Mouse (Mus musculus): ENCODE measurements around the gene Erbb2. TPM values are rescaled to one million over a fixed set of nuclear protein-coding genes. Genes with fewer than 3 reads are reported as not detected.

Gene Erbb2
- polyA plus RNA-seq, 1 experiment = 4.0 TPM

DNA sequence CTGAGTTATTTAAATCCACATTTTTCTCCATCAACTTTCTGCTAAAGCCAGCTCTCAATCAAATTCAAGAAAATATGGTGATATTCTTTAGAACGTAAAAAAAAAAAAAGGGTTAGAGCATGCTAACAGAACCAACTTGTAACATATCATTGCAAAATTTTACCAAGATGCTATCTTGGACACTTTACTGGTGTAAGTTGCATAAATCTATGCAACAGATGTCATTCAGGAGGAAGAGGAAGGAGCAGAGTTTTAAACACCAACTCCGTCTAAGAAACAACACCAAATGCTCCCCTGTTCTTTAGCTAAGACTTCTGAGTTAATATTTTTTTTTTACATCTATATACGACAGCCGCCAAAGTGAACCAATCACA is 64.2 kb downstream of the Erbb2 start:
- no peak for DNase-seq (ENCODE audit: low read depth in 1 of 2, low spot score in 2 of 2)
- H3K4me1 ChIP-seq (ENCODE audit: control insufficient read depth, insufficient read depth, insufficient read length) = peaks cover 25% of the 10 kb centered on the region; the same call in 1 of the 2 replicates
- peak overlapping the region; percentile 40 for H3K4me3 ChIP-seq (ENCODE audit: extremely low read depth, insufficient read depth, insufficient read length)
- 70% methylated on average over 4 of the region's 4 CpGs for WGBS
- H3K27ac ChIP-seq (ENCODE audit: insufficient read depth, low read length) = peak overlapping the region; percentile 74
- no peak for TF ChIP-seq CTCF (IDR thresholded peaks at IDR 0.05; ENCODE audit: extremely low read depth, insufficient read depth, insufficient read length, insufficient replicate concordance)
- no peak for TF ChIP-seq POLR2A (IDR thresholded peaks at IDR 0.05; ENCODE audit: low read depth, low read length)
- H3K27me3 ChIP-seq (ENCODE audit: control insufficient read depth, insufficient read depth, low read length) = no peaks in the 10 kb centered on the region
- H3K36me3 ChIP-seq (ENCODE audit: control insufficient read depth, insufficient read depth, low read length) = peaks cover 12% of the 10 kb centered on the region

DNA sequence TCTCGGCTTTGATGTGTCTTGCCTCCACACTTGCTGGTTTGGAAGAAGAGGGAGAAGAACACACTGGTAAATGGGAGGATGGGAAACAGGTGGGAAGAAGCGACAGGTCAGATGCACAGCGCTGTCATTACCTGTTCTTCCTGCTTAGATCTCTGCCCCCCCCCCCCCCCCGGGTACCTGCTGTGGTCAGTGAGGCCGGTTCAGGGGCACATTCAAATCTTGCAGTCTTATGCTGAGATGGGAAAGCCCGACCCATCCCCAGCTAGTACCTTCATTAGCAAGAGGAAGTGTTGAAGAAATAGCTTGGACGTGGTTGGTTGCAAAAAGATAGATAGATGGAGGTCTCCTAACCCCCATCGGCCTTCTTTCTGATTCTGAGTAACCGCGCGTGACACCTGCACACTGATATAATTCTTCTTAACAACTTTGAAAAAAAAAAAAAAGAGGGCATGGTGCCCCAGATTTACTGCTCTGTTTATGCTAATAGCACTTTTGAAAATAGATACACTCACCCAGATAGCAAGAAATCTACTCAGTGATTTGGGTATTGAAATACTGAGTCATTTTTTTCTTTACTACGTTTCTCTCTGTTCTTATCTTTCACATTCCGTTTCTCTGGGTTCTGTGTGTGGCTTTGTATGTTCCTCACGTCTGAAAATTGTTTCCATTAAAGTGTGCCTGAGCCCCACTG is 64.9 kb downstream of the Erbb2 start:
- TF ChIP-seq CTCF (IDR thresholded peaks at IDR 0.05; ENCODE audit: extremely low read depth, insufficient read depth, insufficient read length, insufficient replicate concordance) (no peak), POLR2A (IDR thresholded peaks at IDR 0.05; ENCODE audit: low read depth, low read length) (no peak)
- Histone ChIP-seq H3K4me1 (ENCODE audit: control insufficient read depth, insufficient read depth, insufficient read length) (peaks cover 20% of the 10 kb centered on the region; the same call in 1 of the 2 replicates), H3K27me3 (ENCODE audit: control insufficient read depth, insufficient read depth, low read length) (no peaks in the 10 kb centered on the region), H3K4me3 (ENCODE audit: extremely low read depth, insufficient read depth, insufficient read length) (peak overlapping the region; percentile 40), H3K36me3 (ENCODE audit: control insufficient read depth, insufficient read depth, low read length) (peaks cover 10% of the 10 kb centered on the region; the same call in 1 of the 2 replicates), H3K27ac (ENCODE audit: insufficient read depth, low read length) (peak overlapping the region; percentile 74)
- WGBS = 45% methylated on average over 14 of the region's 14 CpGs
- no peak for DNase-seq (ENCODE audit: low read depth in 1 of 2, low spot score in 2 of 2)

DNA sequence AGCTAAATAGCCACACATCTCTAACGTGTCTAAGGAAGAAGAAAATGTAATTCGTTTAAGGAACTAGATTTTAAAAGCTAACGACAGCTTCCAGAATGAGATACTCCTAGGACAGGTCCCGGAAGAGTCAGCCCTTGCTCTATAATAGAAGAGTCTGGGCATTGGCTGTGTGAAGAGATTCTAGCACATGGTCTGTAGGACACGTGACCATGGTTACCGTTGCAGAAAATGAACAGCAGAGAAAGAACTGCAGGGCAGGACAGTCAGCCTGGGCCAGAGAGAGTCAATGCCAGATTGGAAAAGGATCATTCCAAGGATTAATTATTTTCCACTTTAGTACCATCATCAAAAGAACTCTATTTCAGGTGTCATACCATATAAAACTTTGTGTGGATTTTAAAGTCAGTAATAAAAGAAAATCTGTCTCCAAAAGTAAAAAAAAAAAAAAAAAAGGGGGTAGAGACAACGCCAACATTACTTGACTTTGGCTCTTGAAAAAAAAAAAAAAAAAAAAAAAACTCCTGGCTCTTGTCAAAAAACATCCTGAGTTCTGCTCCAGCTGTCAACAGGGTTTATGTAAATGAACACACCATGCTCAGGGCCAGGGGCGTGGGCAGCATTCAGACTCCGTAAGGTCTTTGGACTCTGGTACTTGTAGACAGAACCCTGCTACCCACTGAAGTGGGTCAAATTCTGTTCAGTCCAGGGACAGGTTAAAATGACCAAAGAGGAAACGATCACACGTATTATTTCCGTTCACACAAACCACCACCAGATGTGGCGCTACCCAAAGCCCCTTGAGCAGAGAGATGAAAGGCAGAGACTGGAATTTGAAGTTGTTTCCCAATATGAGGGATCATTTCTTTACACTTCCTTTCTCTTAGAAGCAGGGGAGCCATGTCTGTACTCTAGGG is 67.0 kb downstream of the Erbb2 start:
- peak overlapping the region; percentile 67 for H3K27ac ChIP-seq (ENCODE audit: insufficient read depth, low read length)
- no peak overlapping the region for H3K4me3 ChIP-seq (ENCODE audit: extremely low read depth, insufficient read depth, insufficient read length)

DNA sequence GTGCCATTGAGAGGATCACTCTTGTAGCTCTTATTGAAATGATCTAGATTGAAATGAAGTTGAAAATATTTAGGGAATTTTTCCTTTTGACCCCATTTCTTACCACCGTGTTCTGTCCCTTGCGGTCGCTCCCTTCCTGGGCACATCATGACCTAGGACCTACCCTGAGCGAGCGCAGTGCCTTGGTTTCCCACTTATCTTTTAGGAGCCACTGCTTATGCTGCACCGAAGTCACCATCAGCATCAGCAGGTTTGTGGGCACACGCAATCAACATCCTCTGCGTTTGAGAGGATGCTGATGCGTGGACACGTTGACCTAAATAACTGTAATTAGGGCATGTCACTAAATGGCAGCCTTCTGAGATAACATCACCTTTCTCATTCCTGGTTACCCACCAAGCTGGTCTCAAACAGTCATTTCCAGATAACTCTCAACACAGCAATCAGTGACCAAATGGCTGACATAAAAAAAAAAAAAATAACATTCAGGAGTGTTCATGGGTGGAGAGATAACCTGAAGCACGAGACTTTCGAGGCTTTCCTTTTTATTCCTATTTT is 67.7 kb downstream of the Erbb2 start:
- 79% methylated on average over 12 of the region's 12 CpGs for WGBS
- H3K36me3 ChIP-seq (ENCODE audit: control insufficient read depth, insufficient read depth, low read length) = peaks cover 11% of the 10 kb centered on the region
- H3K27ac ChIP-seq (ENCODE audit: insufficient read depth, low read length) = peak overlapping the region; percentile 67
- H3K4me1 ChIP-seq (ENCODE audit: control insufficient read depth, insufficient read depth, insufficient read length) = peaks cover 20% of the 10 kb centered on the region; the same call in 1 of the 2 replicates
- TF ChIP-seq CTCF (IDR thresholded peaks at IDR 0.05; ENCODE audit: extremely low read depth, insufficient read depth, insufficient read length, insufficient replicate concordance) = no peak
- no peaks in the 10 kb centered on the region for H3K27me3 ChIP-seq (ENCODE audit: control insufficient read depth, insufficient read depth, low read length)
- no peak for DNase-seq (ENCODE audit: low read depth in 1 of 2, low spot score in 2 of 2)
- H3K4me3 ChIP-seq (ENCODE audit: extremely low read depth, insufficient read depth, insufficient read length) = no peak overlapping the region

More for the DNA sequence above, 67.0 kb downstream of the Erbb2 start:
- peaks cover 8% of the 10 kb centered on the region for H3K36me3 ChIP-seq (ENCODE audit: control insufficient read depth, insufficient read depth, low read length)
- TF ChIP-seq POLR2A (IDR thresholded peaks at IDR 0.05; ENCODE audit: low read depth, low read length) (no peak), CTCF (IDR thresholded peaks at IDR 0.05; ENCODE audit: extremely low read depth, insufficient read depth, insufficient read length, insufficient replicate concordance) (no peak)
- peaks cover 20% of the 10 kb centered on the region; the same call in 1 of the 2 replicates for H3K4me1 ChIP-seq (ENCODE audit: control insufficient read depth, insufficient read depth, insufficient read length)
- 41% methylated on average over 13 of the region's 13 CpGs for WGBS
- H3K27me3 ChIP-seq (ENCODE audit: control insufficient read depth, insufficient read depth, low read length) = no peaks in the 10 kb centered on the region
- no peak for DNase-seq (ENCODE audit: low read depth in 1 of 2, low spot score in 2 of 2)

DNA sequence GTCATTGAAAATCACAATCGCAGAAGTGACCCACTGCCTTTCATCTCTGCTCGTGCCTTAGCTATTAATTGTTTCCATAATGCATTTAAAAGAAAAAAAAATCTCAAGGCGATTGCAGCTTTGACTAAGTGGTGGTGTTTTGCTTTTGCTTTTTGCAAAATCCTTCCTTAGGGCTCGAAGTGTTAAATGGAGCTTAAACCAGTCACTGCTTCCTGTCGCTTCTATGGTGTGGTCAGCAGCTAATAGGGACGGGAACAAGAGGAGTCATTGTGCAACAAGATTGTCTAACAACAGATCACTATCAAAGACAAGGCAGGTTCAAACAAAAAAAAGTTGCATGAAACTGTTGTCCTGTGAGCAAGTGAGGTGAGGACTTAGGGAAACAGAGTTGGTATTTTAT is 69.0 kb downstream of the Erbb2 start:
- Histone ChIP-seq H3K4me1 (ENCODE audit: control insufficient read depth, insufficient read depth, insufficient read length) (peaks cover 20% of the 10 kb centered on the region; the same call in 1 of the 2 replicates), H3K36me3 (ENCODE audit: control insufficient read depth, insufficient read depth, low read length) (peaks cover 20% of the 10 kb centered on the region), H3K27me3 (ENCODE audit: control insufficient read depth, insufficient read depth, low read length) (no peaks in the 10 kb centered on the region), H3K4me3 (ENCODE audit: extremely low read depth, insufficient read depth, insufficient read length) (no peak overlapping the region), H3K27ac (ENCODE audit: insufficient read depth, low read length) (no peak overlapping the region)
- TF ChIP-seq POLR2A (IDR thresholded peaks at IDR 0.05; ENCODE audit: low read depth, low read length) (no peak), CTCF (IDR thresholded peaks at IDR 0.05; ENCODE audit: extremely low read depth, insufficient read depth, insufficient read length, insufficient replicate concordance) (no peak)
- DNase-seq (ENCODE audit: low read depth in 1 of 2, low spot score in 2 of 2) = no peak
- 58% methylated on average over 6 of the region's 6 CpGs for WGBS

DNA sequence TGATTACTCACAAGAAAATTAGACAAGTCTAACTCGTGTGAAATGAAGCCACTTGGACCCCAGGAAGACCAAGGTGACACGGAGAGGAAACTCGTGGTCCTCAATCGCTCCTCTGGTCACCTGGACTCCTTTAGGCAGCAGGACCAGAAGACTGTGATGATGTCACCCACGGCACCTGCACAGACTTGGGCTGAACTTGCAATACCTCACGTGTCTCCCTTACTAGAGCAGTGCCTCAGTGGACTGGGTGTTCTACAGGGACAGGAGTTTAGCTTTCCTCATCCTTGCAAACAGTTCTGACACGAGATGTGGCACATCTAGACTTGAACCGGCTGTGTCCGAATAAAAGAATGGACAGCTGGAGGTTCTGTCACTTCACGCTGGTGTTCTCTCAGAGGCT is 69.8 kb downstream of the Erbb2 start:
- Histone ChIP-seq H3K4me1 (ENCODE audit: control insufficient read depth, insufficient read depth, insufficient read length) (peaks cover 17% of the 10 kb centered on the region; the same call in 1 of the 2 replicates), H3K27ac (ENCODE audit: insufficient read depth, low read length) (no peak overlapping the region), H3K27me3 (ENCODE audit: control insufficient read depth, insufficient read depth, low read length) (no peaks in the 10 kb centered on the region), H3K36me3 (ENCODE audit: control insufficient read depth, insufficient read depth, low read length) (peaks cover 23% of the 10 kb centered on the region), H3K4me3 (ENCODE audit: extremely low read depth, insufficient read depth, insufficient read length) (no peak overlapping the region)
- DNase-seq (ENCODE audit: low read depth in 1 of 2, low spot score in 2 of 2) = no peak
- no peak for TF ChIP-seq POLR2A (IDR thresholded peaks at IDR 0.05; ENCODE audit: low read depth, low read length)
- no peak for TF ChIP-seq CTCF (IDR thresholded peaks at IDR 0.05; ENCODE audit: extremely low read depth, insufficient read depth, insufficient read length, insufficient replicate concordance)
- 78% methylated on average over 10 of the region's 10 CpGs for WGBS

Data from spleen, adult 2 months (tissue).